Mouse (Mus musculus): ENCODE data around the gene Ercc6.

Ercc6 gene

DNA sequence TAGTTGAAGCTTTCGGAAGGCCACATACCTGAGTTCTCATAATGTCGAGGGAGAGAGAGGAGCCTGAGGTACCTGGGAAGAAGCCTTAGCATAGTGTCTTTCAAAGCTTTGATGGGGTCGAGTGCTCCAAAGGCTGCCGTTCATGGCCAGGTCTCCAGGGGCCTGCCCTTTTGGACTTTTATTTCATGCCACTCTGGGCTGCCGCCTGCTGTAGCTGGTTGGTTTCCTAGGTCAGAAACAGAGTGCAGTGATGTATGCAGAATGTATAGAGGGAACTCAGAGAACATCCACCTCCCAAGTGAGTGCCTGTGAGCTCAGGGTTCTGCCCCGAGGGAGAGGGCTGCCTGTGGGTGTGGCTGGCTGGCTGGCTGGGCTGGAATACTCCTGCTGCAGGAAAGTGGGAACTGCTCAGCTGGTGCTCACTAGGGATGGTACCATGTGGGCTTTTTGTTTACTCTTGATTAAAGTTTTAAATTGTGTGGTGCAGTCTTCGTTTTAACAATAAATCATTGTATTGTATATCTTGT is 7.1 kb downstream of the Ercc6 start:
- DNase-seq (ENCODE audit: low spot score) = no peak

DNA sequence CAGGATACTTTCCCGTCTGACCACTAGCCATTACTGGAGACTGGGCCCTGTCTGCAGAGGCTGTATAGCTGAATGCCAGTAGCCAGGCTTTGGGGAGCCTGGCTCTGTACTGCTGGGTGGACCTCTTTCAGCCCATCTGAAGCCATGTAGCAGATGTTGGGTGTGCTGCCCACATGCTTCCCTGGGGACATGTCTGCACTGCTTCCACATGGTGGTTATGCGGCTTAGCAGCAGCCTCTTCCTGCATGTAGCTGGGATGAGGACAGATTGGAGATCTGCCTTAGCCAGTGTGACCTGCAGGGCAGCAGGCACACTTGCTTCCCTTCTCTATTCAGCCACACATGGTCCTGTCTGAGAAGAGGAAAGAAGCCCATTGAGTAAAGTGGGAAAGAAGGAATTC is 9.0 kb downstream of the Ercc6 start:
- DNase-seq (ENCODE audit: low spot score) = no peak

DNA sequence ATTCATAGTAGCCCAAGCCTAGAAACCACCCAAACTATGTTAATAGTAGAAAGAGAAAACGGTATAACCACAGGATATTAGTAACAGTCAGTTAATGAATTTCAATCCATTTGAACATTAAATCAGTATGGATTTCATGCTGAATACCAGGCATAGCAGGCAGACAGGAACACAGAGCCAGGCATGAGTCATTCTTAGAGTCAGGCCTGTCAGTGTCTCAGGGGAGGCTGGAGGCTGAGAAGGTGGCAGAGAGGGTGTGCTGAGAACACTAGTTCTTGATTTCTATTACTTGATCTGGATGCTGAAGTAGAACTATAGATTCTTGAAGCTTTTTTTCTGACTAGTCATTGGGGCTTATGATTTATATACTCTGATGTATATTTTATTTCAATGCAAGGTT is 10.8 kb downstream of the Ercc6 start:
- DNase-seq (ENCODE audit: low spot score) = no peak

DNA sequence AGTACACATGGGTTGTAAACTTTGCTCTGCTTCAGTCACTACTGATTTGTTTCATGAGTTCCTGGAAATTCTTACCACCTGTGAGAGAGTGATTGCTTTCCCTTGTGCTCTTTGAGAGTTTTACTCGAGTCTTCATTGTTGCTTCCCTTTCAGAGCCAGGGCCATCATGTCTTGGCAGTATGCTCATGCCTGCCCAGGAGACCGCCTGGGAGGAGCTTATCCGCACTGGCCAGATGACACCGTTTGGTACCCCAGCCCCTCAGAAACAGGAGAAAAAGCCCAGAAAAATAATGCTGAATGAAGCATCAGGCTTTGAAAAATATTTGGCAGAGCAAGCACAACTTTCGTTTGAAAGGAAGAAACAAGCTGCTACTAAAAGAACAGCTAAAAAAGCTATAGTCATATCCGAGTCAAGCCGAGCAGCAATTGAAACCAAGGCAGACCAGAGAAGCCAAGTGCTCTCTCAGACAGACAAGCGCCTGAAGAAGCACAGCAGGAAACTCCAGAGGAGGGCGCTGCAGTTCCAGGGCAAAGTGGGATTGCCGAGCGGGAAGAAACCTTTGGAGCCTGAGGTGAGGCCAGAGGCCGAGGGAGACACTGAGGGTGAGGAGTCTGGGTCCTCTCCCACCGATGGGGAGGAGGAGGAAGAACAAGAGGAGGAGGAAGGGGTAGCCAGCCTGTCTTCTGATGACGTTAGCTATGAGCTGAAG is 12.8 kb downstream of the Ercc6 start:
- no peak for DNase-seq (ENCODE audit: low spot score)

DNA sequence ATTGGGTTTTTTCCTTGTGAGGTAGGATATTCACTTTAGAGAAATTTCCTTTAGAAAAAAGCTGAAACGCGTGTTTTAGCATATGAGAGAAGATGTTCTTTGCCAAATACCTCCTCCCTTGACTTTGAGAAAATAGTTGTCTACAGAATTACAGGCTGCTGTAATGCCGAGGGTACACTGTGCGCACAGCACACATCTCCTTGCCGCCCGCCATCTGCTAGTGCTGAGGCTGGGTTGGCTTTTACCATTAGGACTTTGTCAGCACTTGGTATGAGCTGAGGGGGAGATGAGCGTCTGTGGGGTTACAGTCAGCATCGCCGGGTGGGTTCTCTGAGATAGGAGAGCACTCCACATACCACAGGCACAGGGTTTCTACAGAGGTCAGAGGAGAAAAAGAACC is 13.9 kb downstream of the Ercc6 start:
- no peak for DNase-seq (ENCODE audit: low spot score)

DNA sequence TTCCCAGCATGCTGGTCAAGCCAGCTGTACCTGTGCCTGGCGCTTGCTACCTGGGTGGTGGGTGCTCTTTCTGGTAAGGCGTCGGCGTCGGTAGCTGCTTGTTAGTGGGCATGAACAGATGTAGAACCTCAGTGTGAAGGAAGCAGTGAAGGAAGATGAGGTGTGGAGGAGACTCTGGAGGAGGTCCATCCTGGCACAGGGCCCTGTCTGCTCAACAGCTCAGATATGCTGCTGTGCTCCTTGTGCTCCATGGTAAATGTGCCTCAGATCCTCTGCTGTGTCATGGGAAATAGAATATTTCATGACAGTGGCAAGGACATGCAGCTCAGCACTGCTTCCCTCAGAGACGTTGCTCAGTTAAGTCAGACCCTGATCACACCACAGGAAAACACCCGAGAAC is 15.7 kb downstream of the Ercc6 start:
- no peak for DNase-seq (ENCODE audit: low spot score)

DNA sequence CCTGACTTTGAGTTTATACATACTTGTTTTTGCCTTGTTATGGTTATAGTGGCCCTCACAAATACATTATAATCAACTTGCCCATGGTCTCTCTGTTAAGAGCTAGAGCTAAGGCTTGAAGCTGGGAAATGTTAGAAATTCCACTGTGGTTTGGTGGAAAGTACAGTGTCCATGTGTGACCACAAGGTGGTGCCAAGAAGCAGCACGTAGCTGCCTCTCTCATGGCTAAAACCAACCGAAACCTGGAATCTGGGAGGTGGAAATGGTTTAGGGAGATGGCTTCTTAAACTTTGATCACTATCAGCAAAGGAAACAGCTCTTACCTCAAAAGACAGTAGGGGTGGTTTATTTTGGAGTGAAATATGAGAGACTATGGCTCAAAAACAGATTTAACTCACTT is 17.6 kb downstream of the Ercc6 start:
- DNase-seq (ENCODE audit: low spot score) = peak; percentile 69

DNA sequence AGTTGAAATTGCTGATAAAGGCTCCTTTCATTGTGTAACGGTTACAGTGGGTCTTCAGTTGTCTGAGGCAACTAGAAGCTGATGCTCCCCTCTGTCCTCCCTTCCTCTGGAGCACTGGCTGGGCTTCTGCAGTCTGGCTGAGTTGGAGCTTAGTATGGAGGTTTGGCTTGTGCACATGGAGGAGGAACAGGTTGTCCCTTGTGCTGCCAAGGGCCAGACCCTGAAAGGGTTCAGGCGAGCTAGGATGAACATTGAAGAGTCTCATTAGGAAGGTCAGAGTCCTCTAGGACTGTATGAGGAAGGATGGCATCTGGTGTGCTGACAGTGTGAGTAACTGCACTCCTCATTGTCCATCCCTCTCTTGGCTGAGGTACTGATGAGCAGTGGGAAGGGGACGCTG is 18.1 kb downstream of the Ercc6 start:
- no peak for DNase-seq (ENCODE audit: low spot score)

DNA sequence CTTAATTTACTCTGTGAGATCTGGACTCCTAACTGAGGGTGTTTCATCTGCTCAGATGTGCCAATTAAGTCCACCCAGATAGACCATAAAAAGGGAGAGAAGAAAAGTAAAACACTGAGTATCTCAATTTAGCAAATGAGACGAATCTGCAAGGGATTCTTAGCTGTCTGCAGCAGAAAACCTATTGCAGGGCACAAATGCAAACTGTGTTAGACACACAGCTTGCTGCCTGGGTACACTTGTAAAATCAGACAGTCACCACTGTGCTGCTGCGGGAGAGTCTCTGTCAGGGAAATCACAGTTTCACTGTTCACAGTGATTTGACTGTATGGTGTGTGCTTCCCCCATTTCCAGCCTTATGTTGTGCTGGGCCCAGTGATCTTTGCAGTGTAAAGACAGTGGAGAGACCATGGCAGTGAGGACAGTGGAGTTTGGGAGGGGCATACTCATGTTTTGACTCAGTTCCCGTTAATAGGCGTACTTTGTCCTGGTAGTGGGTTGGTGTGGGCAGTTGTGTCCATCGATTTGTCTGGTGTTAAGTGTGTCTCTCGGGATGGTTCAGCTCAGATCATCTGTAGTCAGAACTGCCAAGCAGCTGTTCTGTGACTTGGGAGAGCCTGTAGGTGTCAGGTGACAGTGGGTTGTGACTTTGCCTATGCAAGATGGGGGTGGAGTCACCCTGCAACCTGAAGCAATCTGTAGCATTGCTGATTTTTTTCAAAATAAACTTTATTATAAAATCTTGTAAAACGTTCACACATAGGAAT is 19.2 kb downstream of the Ercc6 start:
- DNase-seq (ENCODE audit: low spot score) = no peak

DNA sequence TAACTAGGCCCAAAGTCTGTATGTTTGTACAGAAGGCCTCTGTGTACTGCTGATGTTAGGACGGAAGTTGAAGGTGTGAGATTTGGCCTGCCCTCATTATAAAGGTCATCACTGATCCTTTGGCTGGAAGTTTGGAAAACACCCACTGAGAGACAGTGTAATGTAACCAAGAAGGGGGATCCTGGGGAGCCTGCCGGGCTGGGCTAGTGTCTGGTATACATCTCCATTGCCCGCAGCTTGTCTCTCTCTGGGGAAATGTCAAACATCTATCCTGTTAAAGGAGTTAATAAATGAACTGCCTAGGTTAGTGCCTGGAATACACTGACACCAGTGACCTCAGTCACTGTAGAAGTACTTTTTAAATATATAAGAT is 19.8 kb downstream of the Ercc6 start:
- DNase-seq (ENCODE audit: low spot score) = no peak

DNA sequence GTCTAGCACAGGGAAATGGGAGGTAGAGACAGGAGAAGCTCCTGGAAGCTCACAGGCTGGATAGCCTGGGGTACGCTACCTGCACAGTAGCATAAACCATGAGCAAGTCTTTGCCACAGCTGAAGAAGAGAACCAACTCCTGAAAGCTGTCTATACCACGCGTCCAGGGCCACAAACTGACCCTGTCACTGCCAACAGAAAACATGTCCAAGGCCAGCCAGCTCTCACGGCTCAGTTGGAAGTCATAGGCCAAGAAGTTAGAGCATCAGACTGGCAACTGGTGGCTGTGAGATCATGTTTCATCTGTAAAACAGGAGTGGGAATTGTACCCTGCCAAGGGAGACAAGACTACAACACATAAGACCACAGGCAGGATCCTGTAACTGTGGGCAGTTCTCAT is 20.3 kb downstream of the Ercc6 start:
- no peak for DNase-seq (ENCODE audit: low spot score)

DNA sequence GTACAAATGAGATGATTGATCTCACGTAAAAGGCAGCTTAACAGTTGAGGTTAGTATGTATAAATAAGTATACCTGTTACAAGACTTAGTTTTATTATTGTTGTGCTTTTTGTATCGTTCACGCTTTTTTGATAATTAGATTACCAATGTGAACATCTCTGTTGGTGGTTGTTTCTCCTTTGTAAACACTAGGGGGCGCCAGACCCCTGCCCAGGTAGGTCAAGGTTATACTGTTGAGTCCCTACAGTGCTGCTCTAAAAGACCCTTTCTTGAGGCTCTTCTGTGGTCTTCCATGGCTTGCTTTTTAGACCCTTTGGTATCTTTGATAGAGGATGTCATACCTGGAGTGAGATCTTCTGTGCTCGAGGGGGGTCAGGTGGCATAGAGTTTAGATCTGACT is 20.8 kb downstream of the Ercc6 start:
- DNase-seq (ENCODE audit: low spot score) = no peak

DNA sequence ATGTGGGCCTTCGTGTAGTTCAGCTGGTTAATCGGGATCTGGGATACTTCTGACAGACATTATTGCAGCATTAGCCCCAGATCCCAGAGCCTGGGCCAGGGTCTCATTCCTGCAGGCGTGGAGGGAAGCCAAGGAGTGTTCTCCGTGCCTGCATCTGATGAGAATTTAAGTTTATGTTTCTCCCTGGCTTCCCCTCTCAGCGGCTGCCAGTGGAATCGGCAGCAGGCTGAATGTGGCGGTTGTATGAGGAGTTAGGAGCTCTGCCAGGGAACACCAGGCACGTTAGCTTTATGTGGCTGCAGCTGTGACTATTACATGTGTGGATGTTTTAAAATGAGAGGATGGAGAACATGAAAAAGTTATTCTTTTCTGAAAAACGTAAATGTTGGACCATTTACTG is 23.4 kb downstream of the Ercc6 start:
- DNase-seq (ENCODE audit: low spot score) = no peak

DNA sequence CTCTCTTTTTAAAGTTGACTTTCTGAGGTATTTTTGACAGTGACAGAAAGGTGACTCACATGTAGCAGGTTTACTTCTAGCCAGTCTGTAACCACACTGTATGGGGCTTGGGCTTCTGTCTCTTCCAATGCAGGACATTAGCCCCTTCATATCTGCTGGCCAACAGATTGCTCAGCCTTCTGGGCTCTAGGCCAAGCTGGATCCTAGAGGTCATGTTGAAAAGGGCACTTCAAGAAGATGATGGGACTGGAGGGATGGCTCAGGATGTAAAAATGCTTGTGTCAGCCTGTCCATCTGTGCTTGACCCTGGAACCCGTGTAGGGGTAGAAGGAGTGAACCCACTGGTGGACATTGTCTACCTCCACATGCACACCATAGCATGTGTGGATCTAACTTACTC is 24.8 kb downstream of the Ercc6 start:
- DNase-seq (ENCODE audit: low spot score) = no peak

DNA sequence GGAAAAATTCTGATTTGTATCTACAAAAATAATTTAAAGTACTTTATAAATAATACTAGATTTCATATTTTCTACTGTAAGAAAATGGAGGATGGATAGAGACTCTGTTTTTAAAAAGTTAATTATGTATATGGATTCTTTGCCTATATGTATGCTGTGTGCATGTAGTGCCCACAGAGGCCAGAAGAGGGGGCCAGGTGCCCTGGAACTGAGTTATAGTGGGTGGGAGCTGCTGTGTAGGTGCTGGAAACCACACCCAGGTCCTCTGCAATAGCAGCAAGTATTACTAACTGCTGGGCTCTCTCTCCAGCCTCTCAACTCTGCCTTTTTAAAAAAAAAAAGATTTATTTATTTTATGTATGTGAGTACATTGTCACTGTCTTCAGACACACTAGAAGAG is 29.8 kb downstream of the Ercc6 start:
- no peak for DNase-seq (ENCODE audit: low spot score)

DNA sequence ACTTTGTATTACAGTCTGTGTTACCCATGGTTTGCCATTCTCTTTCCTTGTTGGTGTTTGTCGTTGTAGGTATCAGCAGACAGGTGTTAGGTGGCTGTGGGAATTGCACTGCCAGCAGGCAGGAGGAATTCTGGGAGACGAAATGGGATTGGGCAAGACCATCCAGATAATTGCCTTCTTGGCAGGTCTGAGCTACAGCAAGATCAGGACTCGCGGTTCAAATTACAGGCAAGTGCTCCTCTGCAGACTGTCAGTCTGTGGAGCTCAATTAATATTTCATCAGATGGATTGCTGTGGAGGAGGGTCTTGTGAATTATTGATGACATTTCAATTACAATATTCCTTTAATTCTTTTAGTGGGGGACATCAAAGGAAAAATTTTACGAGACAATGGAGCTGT is 33.4 kb downstream of the Ercc6 start:
- no peak for DNase-seq (ENCODE audit: low spot score)

DNA sequence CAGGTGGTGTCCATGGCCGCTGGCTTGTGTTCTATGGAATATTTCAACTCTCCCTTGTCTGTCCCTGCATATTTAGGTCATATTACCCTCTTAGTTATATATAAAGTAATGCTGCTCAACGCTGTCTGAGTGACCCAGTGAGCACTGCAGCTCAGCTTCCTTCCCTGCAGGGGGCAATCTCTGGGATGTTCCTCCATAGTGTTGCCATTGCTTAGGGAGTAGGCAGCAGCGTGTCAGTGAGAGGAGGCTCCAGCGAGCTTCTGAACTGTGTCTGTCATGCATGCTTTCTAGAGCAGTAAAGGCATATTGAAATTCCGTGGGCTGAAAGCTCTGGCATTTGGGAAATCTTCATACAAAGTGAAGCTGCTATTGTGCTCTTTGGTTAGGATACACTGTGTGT is 38.5 kb downstream of the Ercc6 start:
- DNase-seq (ENCODE audit: low spot score) = no peak

DNA sequence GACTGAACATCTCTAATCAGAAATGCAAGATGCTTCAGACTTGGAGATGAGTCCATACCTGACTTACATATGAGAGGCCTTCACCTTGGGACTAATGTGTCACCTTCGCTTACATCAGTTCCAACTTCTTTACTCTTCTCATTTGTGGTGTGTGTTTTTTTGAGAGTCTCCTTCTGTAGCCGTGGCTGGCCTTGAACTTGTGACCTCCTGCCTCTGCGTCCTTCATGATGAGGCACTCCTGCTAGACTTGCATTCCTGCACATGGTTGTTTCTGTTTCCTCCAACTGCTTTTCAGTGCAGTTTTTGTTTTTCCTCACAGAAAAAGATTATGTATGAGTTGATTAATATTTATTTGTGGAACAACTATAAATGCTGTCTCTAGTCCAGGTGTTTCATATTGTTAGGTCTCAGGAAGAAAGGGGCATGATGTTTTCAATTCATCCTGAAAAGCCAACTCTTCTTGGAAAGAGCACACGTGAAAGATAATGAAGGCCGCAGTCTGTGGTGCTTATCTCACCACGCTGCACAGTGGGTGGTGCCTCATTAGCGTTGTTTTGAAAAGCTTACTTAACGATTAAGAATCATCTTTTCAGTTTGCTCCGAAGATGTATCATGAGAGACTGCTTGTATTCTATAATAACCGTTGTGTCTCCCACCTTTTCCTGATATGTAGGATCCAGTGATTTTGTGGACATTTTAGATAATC is 40.0 kb downstream of the Ercc6 start:
- no peak for DNase-seq (ENCODE audit: low spot score)

DNA sequence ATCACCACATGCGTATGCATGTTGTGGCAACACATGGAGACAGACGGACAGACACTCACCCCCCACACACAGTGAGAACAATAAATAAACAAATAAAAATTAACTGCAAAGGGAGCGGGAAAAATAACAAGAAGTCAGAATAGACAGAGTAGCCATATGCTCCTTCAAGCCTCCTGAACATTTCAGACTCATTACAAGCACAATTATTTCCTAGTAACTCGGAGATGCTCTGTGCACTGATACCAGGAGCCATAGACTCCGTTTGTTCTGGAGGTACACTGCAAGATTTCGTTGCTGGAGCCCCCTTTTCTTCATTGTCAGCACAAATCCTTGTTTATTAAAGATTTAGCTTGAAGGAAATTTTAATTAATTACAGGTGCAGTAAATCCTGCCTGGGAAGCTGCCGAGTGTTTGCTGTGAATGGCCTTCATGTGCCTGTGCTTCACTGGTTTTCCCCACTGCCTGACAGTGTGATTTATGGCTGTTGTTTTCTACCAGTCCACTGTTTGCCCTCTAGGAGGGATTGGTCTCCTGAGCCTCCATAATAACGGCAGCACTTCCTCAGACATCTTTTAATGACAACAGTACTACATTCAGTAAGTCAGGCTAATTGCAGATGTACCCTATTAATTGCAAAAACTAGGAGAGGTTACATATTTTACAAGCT is 41.7 kb downstream of the Ercc6 start:
- no peak for DNase-seq (ENCODE audit: low spot score)

DNA sequence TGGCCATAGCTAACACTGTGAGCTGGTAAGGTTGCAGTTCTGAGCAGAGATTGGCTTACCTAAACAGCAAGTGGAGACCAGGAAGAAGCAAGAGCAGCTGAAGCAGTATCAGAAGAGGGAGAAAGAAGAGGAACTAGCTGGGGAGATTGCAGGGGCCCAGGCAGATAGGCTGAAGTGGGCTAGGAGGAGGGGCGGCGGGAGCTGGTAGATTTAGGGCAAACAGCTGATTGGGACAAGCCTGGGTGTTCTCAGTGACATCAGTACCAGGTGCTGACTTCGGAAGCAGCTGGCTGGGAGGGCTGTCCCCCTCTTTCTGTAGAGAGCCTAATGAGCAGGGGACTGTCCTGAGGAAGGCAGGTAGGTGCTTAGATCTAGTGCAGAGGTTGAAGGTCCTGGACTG is 48.1 kb downstream of the Ercc6 start:
- no peak for DNase-seq (ENCODE audit: low spot score)

DNA sequence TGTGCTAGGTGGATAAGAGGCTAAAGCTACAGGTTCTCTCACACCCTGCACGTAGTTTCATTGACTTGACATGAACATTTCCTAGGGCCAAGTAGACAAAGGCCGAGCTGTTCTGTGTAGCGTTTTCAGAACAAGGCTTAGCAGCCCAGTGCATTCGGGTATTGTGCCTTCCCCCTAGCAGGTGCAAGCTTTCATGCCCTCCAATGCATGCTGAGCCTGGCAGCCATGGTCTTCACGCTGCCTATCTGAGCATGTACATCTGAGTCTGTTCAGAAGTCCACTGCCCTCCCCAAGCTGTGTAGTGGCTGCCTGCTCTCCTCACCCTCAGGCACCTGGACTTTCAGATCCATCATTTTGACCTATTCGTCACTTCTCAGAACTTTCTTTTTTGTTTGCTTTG is 50.3 kb downstream of the Ercc6 start:
- DNase-seq (ENCODE audit: low spot score) = no peak

DNA sequence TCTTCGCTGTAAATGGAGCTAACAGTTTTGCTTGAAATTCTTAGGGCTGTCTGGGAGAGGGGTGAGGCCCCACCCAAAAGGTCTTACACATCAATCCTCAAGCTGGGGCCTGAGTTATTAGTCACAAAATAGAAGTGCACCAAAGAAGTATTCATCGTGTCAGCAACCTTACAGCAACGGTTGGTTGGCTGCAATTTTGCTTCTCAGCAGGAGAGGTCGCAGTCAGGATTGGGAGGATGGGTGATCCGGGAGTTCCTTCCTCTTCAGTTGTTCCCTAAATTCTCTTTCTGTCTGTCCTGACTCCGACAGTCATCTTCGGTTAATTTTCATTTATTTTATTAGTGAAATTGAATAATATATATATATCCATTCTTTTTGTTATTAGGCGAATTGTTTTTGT is 59.2 kb downstream of the Ercc6 start:
- DNase-seq (ENCODE audit: low spot score) = no peak

DNA sequence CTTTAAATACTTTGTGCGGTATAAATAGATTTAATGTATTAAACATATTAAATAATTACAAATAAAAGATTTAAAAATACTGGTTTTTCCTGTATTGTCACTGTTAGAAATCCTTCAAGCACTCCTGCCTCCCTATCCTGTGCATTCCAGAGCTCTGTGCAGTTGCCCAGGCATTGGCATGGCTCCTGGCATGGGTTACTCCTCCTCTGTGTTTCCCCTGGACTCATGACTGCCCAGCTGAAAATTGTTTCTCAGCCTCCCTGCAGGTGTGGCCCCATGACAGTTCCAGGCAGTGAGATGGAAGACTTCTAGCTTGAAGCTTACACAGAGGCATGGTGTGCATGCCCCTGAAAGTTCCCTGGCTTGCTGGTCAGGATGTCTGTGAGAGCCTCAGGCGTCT is 65.1 kb downstream of the Ercc6 start:
- DNase-seq (ENCODE audit: low spot score) = no peak
